Mouse (Mus musculus) forebrain, embryonic 16.5 days (tissue): ENCODE measurements at regions not wholly inside any gene's neighbourhood (a gene's known extent, or its start where the extent isn't known, plus 50 kb on each side); places are given as distances from the start of the nearest gene placed in this dataset.

Source experiments
- ATAC-seq: fragments of 200-750 bp; cut with Nextera tagmentation; 2 replicates; pipeline ENCODE4 v1.8.0; 2017; ENCODE audit warnings: mild to moderate bottlenecking, moderate library complexity
- H3K27ac ChIP-seq: fragments of 300-500 bp; sonication (generic); 2 replicates; pipeline ENCODE4 v1.5.1; 2014; ENCODE audit warnings: low read length, control low read depth
- H3K27me3 ChIP-seq: fragments of 300-500 bp; sonication (generic); replicated peaks from 2 replicates; pipeline ENCODE4 v1.6.1; 2014; ENCODE audit warnings: low read length; ENCODE audit not compliant: control insufficient read depth, insufficient read depth
- H3K36me3 ChIP-seq: fragments of 300-500 bp; sonication (generic); 2 replicates; pipeline ENCODE4 v1.6.1; 2014; ENCODE audit not compliant: control insufficient read depth, insufficient read depth
- H3K4me1 ChIP-seq: fragments of 300-500 bp; sonication (generic); replicated peaks from 2 replicates; pipeline ENCODE4 v1.6.1; 2014; ENCODE audit warnings: low read length; ENCODE audit not compliant: control insufficient read depth, insufficient read depth
- H3K4me2 ChIP-seq: fragments of 300-500 bp; sonication (generic); 2 replicates; pipeline ENCODE4 v1.6.1; 2014; ENCODE audit warnings: mild to moderate bottlenecking, low read length, control low read depth
- H3K4me3 ChIP-seq: fragments of 300-500 bp; sonication (generic); replicated peaks from 2 replicates; pipeline ENCODE4 v1.5.1; 2014; ENCODE audit warnings: mild to moderate bottlenecking, low read length, control low read depth
- H3K9ac ChIP-seq: fragments of 300-500 bp; sonication (generic); replicated peaks from 2 replicates; pipeline ENCODE4 v1.6.1; 2014; ENCODE audit warnings: low read depth, low read length, control low read depth
- H3K9me3 ChIP-seq: fragments of 300-500 bp; sonication (generic); 2 replicates; pipeline ENCODE4 v1.6.1; 2016; ENCODE audit warnings: low read length; ENCODE audit not compliant: control insufficient read depth
- WGBS: fragments of 180-500 bp; shearing (Covaris S2); extraction: QIAGEN DNeasy Blood & Tissue Kit; methylation state at CpG from one replicate; pipeline ENCODE4 v1.1.7; 2014; 5-methylcytosine and 5-hydroxymethylcytosine counted together

DNA sequence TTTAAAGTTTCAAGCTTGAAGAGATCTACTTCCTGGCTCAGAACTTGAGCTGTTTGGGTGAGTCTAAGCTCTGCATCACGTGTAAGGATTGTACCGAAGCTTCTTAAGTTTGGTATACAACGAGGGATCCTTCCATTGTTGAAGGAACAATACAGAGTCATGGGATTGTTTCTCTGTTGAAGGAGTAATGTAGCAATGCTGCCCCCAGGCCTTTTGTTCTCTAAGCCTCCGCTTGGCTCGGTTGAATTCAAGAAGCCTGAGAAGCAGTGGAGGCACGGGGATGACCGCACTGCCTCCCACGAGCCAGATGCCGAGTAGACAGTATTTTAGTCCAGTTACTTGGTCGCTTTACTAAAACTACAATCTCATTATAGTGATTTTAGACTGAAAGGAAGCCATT, 90.9 kb upstream of the Nampt start:
- Histone ChIP-seq H3K27me3 (no peaks in the 10 kb centered on the region), H3K4me1 (peaks cover 6% of the 10 kb centered on the region; the same call in 1 of the 2 replicates), H3K9ac (no peak overlapping the region), H3K9me3 (no peaks in the 10 kb centered on the region; the same call in 1 of the 2 replicates), H3K27ac (no peak overlapping the region), H3K4me3 (no peak overlapping the region), H3K4me2 (no peak overlapping the region), H3K36me3 (no peaks in the 10 kb centered on the region)
- WGBS = 20% methylated on average over 10 of the region's 10 CpGs
- ATAC-seq = no peak

DNA sequence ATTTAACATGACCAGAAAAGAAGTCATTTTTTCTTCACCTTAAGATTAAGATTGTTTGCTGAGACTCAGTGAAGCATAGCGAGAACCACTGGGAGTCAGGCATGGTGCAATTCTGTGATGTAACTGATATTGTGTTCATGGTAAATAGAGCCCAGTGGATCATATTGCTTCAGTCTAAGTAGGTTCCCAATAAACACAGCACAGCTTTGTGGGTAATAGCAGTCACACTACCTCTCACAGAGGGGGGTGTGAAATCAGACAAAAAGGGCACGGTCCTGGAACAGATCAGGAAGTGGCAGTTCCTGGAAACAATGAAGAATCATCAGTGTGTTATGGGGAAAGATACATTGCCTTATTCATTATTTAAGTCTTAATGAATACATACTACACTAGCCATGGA, 84.1 kb upstream of the Nampt start:
- Histone ChIP-seq H3K9ac (no peak overlapping the region), H3K27me3 (no peaks in the 10 kb centered on the region), H3K36me3 (no peaks in the 10 kb centered on the region), H3K4me1 (no peaks in the 10 kb centered on the region), H3K4me3 (no peak overlapping the region), H3K27ac (no peak overlapping the region), H3K4me2 (no peak overlapping the region), H3K9me3 (no peaks in the 10 kb centered on the region)
- no peak for ATAC-seq
- WGBS = 61% methylated on average over 2 of the region's 2 CpGs

GRCm38 (mm10) chr12:32741465-32741864, 77.9 kb upstream of the Nampt start:
- H3K4me2 ChIP-seq = no peak overlapping the region
- H3K4me1 ChIP-seq = no peaks in the 10 kb centered on the region
- no peak for ATAC-seq
- no peak overlapping the region for H3K4me3 ChIP-seq
- H3K36me3 ChIP-seq = no peaks in the 10 kb centered on the region
- no peaks in the 10 kb centered on the region for H3K9me3 ChIP-seq
- H3K9ac ChIP-seq = no peak overlapping the region
- no peaks in the 10 kb centered on the region for H3K27me3 ChIP-seq
- no peak overlapping the region for H3K27ac ChIP-seq

GRCm38 (mm10) chr12:32757441-32758119, 61.8 kb upstream of the Nampt start:
- no peaks in the 10 kb centered on the region for H3K36me3 ChIP-seq
- no peak overlapping the region for H3K9ac ChIP-seq
- peak; percentile 92 for ATAC-seq
- WGBS = 26% methylated on average over 2 of the region's 2 CpGs
- H3K9me3 ChIP-seq = no peaks in the 10 kb centered on the region
- H3K4me1 ChIP-seq = peaks cover 4% of the 10 kb centered on the region; the same call in 1 of the 2 replicates
- no peak overlapping the region for H3K4me2 ChIP-seq
- no peaks in the 10 kb centered on the region for H3K27me3 ChIP-seq
- peak overlapping the region; percentile 11; the same call in 1 of the 2 replicates for H3K27ac ChIP-seq
- no peak overlapping the region for H3K4me3 ChIP-seq

DNA sequence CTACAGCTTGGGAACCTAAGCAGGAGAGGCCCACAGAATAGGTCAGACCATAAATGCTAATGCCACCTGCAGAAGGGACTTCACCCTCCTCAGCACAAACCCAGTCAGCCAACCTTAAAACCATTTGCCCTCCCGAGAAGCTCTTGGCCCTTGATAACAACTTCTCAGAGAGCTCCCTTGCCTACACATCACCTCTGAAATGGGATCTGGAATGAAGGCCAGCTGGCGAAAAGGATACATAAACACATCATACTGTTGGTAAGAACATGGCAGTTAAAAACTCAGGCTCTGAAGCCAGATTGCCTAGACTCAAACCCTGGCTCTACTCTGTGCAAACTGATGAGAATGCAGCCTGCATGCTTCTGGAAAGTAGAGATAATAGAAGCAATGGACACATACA, 61.2 kb upstream of the Nampt start:
- ATAC-seq = 0 out of 2 replicates have a peak, but pooled peaks have one; percentile 34
- Histone ChIP-seq H3K36me3 (no peaks in the 10 kb centered on the region), H3K9ac (no peak overlapping the region), H3K27ac (no peak overlapping the region), H3K4me1 (peaks cover 4% of the 10 kb centered on the region; the same call in 1 of the 2 replicates), H3K4me2 (no peak overlapping the region), H3K27me3 (no peaks in the 10 kb centered on the region), H3K9me3 (no peaks in the 10 kb centered on the region), H3K4me3 (no peak overlapping the region)
- WGBS = 79% methylated on average over 2 of the region's 2 CpGs

DNA sequence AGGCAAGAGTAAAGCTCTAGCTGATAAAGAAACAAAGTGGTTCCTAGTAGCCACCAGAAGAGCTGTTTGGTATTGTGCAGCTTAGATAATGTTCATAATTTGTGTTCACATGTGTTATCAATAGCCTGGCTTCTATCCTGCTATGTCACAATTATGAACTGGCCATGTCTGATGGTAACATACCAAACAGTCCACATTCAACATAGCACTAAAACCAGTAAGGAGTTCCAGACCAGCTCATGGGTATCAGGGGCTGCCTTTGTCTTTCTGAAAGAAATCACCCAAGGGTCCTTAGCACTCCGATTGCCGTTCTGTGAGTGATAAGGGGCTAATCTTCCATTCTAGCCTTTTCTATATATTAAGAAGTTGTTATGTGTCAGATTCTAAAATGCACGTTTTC, 58.7 kb upstream of the Nampt start:
- H3K4me3 ChIP-seq = no peak overlapping the region
- no peak overlapping the region for H3K4me2 ChIP-seq
- no peaks in the 10 kb centered on the region for H3K9me3 ChIP-seq
- H3K36me3 ChIP-seq = no peaks in the 10 kb centered on the region
- H3K4me1 ChIP-seq = peaks cover 4% of the 10 kb centered on the region; the same call in 1 of the 2 replicates
- H3K9ac ChIP-seq = no peak overlapping the region
- no peak overlapping the region for H3K27ac ChIP-seq
- no peaks in the 10 kb centered on the region for H3K27me3 ChIP-seq
- 78% methylated on average over 3 of the region's 3 CpGs for WGBS
- no peak for ATAC-seq

GRCm38 (mm10) chr12:32761055-32761454, 58.3 kb upstream of the Nampt start:
- Histone ChIP-seq H3K27ac (no peak overlapping the region), H3K4me1 (peaks cover 4% of the 10 kb centered on the region; the same call in 1 of the 2 replicates), H3K4me2 (no peak overlapping the region), H3K27me3 (no peaks in the 10 kb centered on the region), H3K9me3 (no peaks in the 10 kb centered on the region), H3K36me3 (no peaks in the 10 kb centered on the region), H3K4me3 (no peak overlapping the region), H3K9ac (no peak overlapping the region)
- 53% methylated on average over 3 of the region's 3 CpGs for WGBS
- no peak for ATAC-seq

- 83% methylated on average over 3 of the region's 3 CpGs for WGBS
- Histone ChIP-seq H3K27ac (no peak overlapping the region), H3K4me3 (no peak overlapping the region), H3K27me3 (no peaks in the 10 kb centered on the region), H3K9ac (no peak overlapping the region), H3K9me3 (no peaks in the 10 kb centered on the region), H3K4me2 (no peak overlapping the region), H3K36me3 (no peaks in the 10 kb centered on the region), H3K4me1 (no peaks in the 10 kb centered on the region)
- no peak for ATAC-seq
Observed at GRCm38 (mm10) chr12:32764271-32764670, 55.1 kb upstream of the Nampt start.

DNA sequence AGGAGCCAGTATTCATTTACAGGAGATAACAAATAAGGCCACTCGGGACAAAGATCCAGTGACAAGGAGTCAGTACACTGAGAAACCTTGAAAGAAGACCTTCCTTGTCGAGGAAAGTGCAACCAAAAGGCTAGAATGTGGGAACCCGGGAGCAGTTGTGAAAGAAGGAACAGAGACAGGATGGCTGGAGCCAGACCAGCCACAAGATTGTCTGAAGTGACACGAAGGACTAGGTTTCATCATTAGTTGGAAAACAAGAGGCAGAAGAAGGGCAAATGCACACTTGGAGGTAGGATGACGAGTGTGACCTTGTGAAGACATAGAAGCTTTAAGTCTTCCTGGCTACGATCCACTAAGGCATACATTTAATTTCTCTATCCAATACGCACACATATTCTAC, 54.6 kb upstream of the Nampt start:
- WGBS = 90% methylated on average over 7 of the region's 7 CpGs
- Histone ChIP-seq H3K36me3 (no peaks in the 10 kb centered on the region), H3K4me1 (no peaks in the 10 kb centered on the region), H3K9ac (no peak overlapping the region), H3K9me3 (no peaks in the 10 kb centered on the region), H3K27ac (no peak overlapping the region), H3K27me3 (no peaks in the 10 kb centered on the region), H3K4me2 (no peak overlapping the region), H3K4me3 (no peak overlapping the region)
- no peak for ATAC-seq

GRCm38 (mm10) chr12:32765861-32766260, 53.5 kb upstream of the Nampt start:
- Histone ChIP-seq H3K9ac (no peak overlapping the region), H3K27ac (no peak overlapping the region), H3K36me3 (no peaks in the 10 kb centered on the region), H3K4me2 (no peak overlapping the region), H3K27me3 (no peaks in the 10 kb centered on the region), H3K4me1 (no peaks in the 10 kb centered on the region), H3K9me3 (no peaks in the 10 kb centered on the region), H3K4me3 (no peak overlapping the region)
- ATAC-seq = no peak
